Mouse (Mus musculus) granulocyte monocyte progenitor cell, adult 5-6 weeks (primary cell): Measurements from ENCODE around the gene P3h2. TPM values are rescaled to one million over a fixed set of nuclear protein-coding genes. Genes with fewer than 3 reads are reported as not detected.

Experiments
- ATAC-seq: replicated peaks from 2 replicates; pipeline ENCODE4 v1.8.0; 2016; ENCODE audit warnings: mild to moderate bottlenecking, moderate TSS enrichment, inconsistent platforms; ENCODE audit not compliant: poor library complexity, severe bottlenecking
- total RNA-seq, 2 experiments: library from RNA; stranded (forward) in 1 of 2; stranded (reverse) in 1 of 2; fragments of 200-712, 200-1000 nt in 1 of 2; fragments of >200 nt in 1 of 2; fragmentation: Nextera tagmentation in 1 of 2; gene quantifications; 2 replicates each; pipeline ENCODE4 v1.2.3; 2014 to 2017

P3h2 gene
- total RNA-seq, 2 experiments from 2014 or later, result not detected

DNA sequence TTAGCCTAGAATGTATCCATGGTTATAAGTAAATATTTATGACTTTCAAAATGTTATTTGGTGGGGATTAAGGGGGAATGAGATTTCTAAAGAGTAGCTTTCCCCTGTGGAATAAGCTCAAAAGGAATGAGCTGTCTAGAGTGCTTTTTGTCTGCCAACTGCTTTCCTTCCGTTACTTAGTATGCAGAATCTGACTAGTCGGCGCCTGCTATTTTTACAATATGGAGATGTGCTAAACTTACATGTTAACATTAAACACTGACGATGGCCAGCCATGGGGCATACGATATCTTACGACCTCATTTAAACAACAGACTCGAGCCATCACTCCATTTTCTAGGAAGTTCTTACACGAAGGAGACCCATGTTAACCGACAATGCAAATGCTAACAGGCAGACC lies 102.7 kb downstream of the P3h2 start:
- ATAC-seq, result no peak

GRCm38 (mm10) chr16:25994605-25995004 lies 111.0 kb downstream of the P3h2 start:
- no peak for ATAC-seq

DNA sequence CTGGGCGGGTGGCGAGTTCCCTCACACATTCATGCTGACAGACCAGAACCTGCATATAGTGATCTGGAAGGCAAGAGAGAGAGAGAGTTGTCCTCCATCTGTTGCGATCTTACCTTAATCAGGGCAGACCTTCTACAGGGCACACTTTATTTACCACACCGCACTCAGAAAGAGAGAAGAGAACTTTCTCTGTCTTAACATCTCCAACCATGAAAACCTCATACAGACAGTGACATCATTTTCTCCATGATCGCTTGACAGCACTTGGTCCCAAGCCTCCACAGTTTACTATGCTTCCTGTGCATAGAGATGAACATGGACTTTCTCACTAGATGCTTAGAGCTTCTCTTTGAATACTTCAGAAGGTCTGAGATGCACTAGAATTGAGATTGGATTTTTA lies 118.4 kb downstream of the P3h2 start:
- no peak for ATAC-seq

GRCm38 (mm10) chr16:25983635-25984034 lies 121.9 kb downstream of the P3h2 start:
- ATAC-seq, result no peak

- ATAC-seq, result no peak
These were observed 126.5 kb downstream of the P3h2 start for GRCm38 (mm10) chr16:25979037-25979436.

DNA sequence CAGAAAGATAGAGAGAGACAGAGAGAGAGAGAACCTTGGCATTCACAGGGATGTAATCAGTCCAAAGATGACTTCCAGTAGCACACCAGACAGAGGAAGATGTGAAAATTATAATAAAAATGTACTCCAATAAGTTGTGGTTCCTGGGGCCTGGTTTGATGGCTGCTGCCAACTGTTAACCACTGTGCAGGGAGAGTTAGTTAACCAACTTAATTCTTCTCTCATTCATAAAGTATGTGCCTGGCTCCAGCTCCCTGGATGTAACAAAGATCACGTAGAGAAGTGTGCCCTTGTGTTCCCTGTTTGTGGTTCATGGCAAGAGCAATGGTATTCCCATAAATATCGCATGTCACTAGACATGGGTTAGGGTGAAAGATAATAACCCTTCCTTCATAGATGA lies 128.4 kb downstream of the P3h2 start:
- no peak for ATAC-seq

GRCm38 (mm10) chr16:25971285-25971684 lies 134.3 kb downstream of the P3h2 start:
- no peak for ATAC-seq

GRCm38 (mm10) chr16:25970720-25971119 lies 134.9 kb downstream of the P3h2 start:
- ATAC-seq, result no peak

DNA sequence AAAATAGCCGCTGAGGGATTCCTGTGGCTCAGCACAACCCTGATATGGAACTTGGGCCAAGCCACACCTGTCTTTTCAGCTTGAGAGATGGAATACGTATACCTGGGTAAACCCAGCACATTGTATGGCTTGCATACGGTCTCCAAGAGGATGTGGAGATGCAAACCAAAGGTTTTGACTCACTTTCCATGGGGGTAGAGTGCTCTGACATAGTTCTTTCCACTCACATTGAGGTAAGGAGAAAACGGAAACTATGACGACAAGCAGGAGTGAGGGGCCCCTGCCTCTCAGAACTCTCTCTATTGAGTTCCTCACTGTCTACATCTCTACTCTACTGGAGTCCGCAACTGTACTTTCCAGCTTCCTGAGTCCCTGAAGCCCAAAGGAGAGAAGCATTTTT lies 135.4 kb downstream of the P3h2 start:
- ATAC-seq, result no peak

DNA sequence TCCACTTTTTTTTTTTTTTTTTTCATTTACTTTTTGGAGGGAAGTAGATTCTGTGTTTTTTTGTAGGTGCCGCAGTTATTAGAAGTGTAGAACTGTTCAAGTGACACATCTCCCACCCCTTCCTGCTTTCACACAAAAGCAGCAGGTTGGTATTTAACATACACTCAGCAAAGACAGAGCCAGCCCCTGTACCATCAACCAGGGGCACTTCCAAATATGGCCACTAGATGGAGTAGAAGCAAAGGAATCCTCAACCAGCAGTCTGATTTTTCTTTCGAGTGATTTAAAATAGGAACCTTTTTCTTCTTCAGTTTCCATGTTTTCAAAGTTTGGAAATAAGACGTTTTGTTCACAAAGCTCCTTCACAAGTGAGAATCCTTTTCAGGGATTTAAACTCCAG lies 138.3 kb downstream of the P3h2 start:
- ATAC-seq, result peak; percentile 82

GRCm38 (mm10) chr16:25963856-25964255 lies 141.7 kb downstream of the P3h2 start:
- peak; percentile 52; the same call in 1 of the 2 replicates for ATAC-seq

GRCm38 (mm10) chr16:25960345-25960744 lies 145.2 kb downstream of the P3h2 start:
- no peak for ATAC-seq

GRCm38 (mm10) chr16:25959929-25960328 lies 145.7 kb downstream of the P3h2 start:
- ATAC-seq, result no peak

DNA sequence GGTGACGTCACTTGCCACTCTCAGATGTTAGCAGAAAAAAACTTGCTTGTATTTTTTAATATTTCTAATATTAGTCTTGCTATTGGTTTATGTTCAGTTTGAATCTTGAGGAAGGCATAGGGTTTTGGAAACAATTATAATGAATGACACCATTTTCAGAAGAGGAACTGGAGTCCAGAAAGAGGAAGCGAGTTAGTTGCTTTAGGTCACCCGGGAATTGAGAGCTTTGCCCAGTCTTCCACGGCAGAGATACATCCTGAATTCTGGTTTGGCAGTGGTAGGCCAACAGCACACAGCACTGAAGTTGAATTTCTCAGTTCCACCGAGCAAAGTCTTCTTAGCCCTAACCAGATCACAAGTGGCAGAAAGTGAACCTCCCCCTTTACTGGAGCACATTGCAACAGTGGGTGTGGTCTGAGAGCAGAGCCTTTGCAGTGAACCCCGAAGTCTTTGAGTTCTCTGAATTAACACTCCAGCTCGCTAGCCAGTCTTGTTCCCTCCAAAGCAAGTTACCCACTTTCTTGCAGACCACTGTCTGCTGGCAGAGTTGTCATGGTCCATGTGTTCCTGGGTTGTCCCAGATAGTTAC lies 146.8 kb downstream of the P3h2 start:
- ATAC-seq, result peak; percentile 92

- peak; percentile 11 for ATAC-seq
These were observed 147.4 kb downstream of the P3h2 start for GRCm38 (mm10) chr16:25958213-25958612.

GRCm38 (mm10) chr16:25956831-25957230 lies 148.8 kb downstream of the P3h2 start:
- no peak for ATAC-seq

GRCm38 (mm10) chr16:25954614-25955013 lies 151.0 kb downstream of the P3h2 start:
- no peak for ATAC-seq

- ATAC-seq, result no peak
These were observed 152.2 kb downstream of the P3h2 start for GRCm38 (mm10) chr16:25953359-25953758.

- ATAC-seq, result no peak
These were observed 153.6 kb downstream of the P3h2 start for GRCm38 (mm10) chr16:25952005-25952404.

- peak; percentile 91 for ATAC-seq
These were observed 157.5 kb downstream of the P3h2 start for GRCm38 (mm10) chr16:25948067-25948466.

- ATAC-seq, result peak; percentile 10; the same call in 1 of the 2 replicates
These were observed 160.2 kb downstream of the P3h2 start for GRCm38 (mm10) chr16:25945151-25945955.

- ATAC-seq, result no peak
These were observed 163.3 kb downstream of the P3h2 start for GRCm38 (mm10) chr16:25942261-25942660.
